Mouse (Mus musculus) bone marrow macrophage, adult 2 months (primary cell): ENCODE measurements at regions not wholly inside any gene's neighbourhood (a gene's known extent, or its start where the extent isn't known, plus 50 kb on each side); places are given as distances from the start of the nearest gene placed in this dataset.

Experiments
- H3K27ac ChIP-seq: 2 replicates; pipeline ENCODE4 v1.5.1; 2012; ENCODE audit warnings: low read depth, low read length; ENCODE audit not compliant: insufficient read depth
- H3K4me1 ChIP-seq: 2 replicates; pipeline ENCODE4 v1.6.1; 2012; ENCODE audit warnings: low read length; ENCODE audit not compliant: control insufficient read depth, insufficient read depth
- H3K4me3 ChIP-seq: 2 replicates; pipeline ENCODE4 v1.5.1; 2012; ENCODE audit warnings: mild to moderate bottlenecking, low read length, moderate library complexity; ENCODE audit not compliant: insufficient read depth
- CTCF ChIP-seq: IDR thresholded peaks from 2 replicates; pipeline ENCODE4 v1.5.1; 2012; ENCODE audit warnings: low read depth, mild to moderate bottlenecking, low read length, moderate library complexity
- POLR2A ChIP-seq: IDR thresholded peaks from 2 replicates; pipeline ENCODE4 v1.6.1; 2012; ENCODE audit warnings: mild to moderate bottlenecking, low read depth, low read length, borderline replicate concordance

DNA sequence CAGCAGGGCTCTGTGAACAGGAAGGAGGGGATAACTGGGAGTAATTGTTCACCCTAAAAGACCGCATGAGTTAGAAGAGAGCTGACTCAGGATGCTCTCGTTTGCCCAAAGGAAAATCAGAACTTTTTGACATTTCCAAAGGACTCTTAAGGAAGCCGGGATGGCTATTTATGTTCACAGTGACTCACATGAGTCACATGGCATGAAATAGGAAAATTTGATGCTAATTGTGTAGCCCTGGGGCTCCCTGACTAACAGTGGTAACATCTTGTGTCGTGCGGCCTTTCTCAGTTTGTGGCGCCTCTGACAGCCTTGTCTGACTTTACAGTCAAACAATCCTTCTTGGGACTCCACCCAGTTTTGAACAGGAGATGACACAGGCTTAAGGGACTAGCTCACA, 51.9 kb upstream of the Cacna1a start:
- TF ChIP-seq POLR2A (no peak), CTCF (no peak)
- Histone ChIP-seq H3K4me1 (peaks cover 32% of the 10 kb centered on the region), H3K4me3 (no peak overlapping the region), H3K27ac (peak overlapping the region; percentile 77)

DNA sequence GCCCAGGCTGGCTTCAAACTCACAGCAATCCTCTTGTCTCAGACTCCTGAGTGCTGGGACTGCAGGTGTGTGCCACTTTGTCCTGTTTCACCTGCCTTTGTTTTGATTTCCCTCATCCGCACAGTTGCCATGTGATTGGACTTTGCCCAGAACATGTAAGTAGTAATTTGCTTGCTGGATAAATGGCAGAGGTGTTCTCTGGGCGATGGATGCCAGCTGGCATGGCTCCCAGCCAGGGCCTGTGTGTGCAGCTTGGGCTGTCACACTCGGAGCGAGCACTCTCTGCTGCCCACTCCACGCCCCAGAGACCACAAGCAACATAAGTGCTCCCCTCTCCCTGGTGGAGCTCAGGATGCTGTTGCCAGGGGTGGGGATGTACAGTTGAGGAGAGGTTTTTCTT, 53.9 kb upstream of the Cacna1a start:
- no peak overlapping the region for H3K4me3 ChIP-seq
- peaks cover 32% of the 10 kb centered on the region for H3K4me1 ChIP-seq
- no peak overlapping the region for H3K27ac ChIP-seq
- TF ChIP-seq POLR2A: no peak
- TF ChIP-seq CTCF: no peak

DNA sequence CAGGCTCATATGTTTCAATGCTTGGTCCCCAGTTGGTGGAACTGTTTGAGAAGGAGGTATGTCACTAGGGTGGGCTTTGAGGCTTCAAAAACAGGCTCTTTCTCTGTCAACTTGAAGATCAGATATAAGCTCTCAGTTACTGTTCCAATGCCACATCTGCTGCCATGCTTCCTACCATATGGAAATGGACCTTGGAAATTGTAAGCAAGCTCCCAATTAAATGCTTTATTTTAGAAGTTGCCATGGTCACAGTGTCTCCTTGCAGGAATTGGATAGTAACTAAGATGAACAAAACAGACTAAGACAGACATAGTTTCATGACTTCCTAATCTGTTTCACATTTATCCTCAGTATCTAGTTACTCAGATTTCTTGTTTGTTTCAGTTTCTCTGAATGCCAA, 56.7 kb upstream of the Cacna1a start:
- Histone ChIP-seq H3K27ac (no peak overlapping the region), H3K4me3 (no peak overlapping the region), H3K4me1 (peaks cover 18% of the 10 kb centered on the region)
- TF ChIP-seq CTCF (no peak), POLR2A (no peak)

DNA sequence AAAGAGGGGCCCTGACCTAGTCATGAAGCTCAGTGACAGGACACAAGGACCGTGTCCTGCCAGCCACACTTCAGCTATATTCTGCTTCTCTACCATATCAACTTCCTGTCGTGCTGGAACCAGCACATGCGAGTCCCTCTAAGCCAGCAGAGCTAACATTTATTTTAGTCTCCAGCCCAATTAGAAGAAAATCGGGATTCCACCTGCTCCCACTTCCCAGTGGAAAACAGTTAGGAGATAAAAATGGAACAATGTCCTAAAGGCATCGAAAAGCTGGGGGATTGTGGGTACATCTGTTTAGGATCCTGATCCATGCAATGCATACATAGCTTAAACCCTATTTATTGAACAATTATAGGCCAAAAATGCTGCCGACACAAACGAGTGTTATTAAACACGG, 58.7 kb upstream of the Cacna1a start:
- TF ChIP-seq POLR2A (no peak), CTCF (no peak)
- Histone ChIP-seq H3K4me1 (no peaks in the 10 kb centered on the region), H3K27ac (no peak overlapping the region), H3K4me3 (no peak overlapping the region)

DNA sequence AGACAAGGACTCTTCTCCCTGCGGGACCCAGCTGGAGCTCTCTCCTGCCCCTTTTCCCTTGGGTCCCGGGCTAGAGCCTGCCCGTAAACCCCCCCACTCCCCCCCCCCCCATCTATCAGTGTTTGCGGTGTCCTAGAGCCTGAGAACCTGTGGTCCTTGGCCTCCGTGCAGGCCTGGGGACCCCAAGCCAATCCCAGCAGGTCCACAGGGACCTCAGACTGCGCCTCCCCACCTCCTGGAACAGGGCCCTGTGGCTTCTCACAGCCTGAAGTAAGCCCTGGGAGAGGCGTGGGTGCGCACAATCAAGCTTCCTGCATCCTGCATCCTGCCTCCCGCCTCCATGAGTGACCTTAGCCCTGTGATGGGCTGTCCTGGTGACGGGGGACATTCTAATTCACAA, 52.6 kb upstream of the Ccdc130 start:
- TF ChIP-seq CTCF: no peak
- no peak for TF ChIP-seq POLR2A
- Histone ChIP-seq H3K27ac (no peak overlapping the region), H3K4me1 (peaks cover 7% of the 10 kb centered on the region), H3K4me3 (no peak overlapping the region)

DNA sequence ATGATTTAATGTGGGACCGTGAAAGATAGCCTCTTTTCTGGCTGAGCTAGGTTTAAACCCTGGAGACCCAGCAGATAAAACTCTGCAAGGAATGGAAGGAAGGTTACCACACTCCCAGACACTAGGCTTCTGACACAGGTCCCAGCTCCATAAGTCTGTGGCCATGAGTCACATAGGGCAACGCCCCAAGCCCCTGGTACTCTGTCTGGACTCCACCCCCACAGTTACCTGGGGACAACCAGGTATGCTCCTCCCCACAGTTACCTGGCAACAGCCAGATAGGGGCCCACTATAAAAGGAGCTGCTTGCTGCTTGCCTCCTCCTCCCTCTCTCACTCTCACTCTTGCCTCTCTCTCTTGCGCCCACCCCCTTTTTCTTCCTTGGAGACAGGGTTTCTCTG, 51.7 kb upstream of the Ccdc130 start:
- H3K4me3 ChIP-seq: no peak overlapping the region
- H3K27ac ChIP-seq: no peak overlapping the region
- no peak for TF ChIP-seq CTCF
- TF ChIP-seq POLR2A: no peak
- peaks cover 7% of the 10 kb centered on the region for H3K4me1 ChIP-seq
